Mouse (Mus musculus): ENCODE measurements around the gene Meis2.

GRCm38 (mm10) chr2:115924472-115924871, 141.2 kb downstream of the Meis2 start:
- no peak for TF ChIP-seq CTCF (IDR thresholded peaks at IDR 0.05; ENCODE audit: low read depth, low read length)
- TF ChIP-seq POLR2A (IDR thresholded peaks at IDR 0.05; ENCODE audit: borderline replicate concordance, low read depth, low read length): no peak
